Mouse (Mus musculus) retina, postnatal 1 day (tissue): ENCODE data around the gene Gm21954.
A peak's percentile ranks its signal among the peaks of the same experiment; 100 is the strongest.

Source experiments
- DNase-seq: peaks from one replicate; pipeline ENCODE4 v3.0.0-alpha.2; 2012

Gm21954 gene

GRCm38 (mm10) chr3:55472110-55472509, at the start of gene Gm21954:
TSS of gene Gm21954 (minus strand) at chr3:55472210.
- DNase-seq, result no peak

- peak; percentile 48 for DNase-seq
Observed at GRCm38 (mm10) chr3:55521776-55522175, 49.8 kb upstream of the Gm21954 start.

- peak; percentile 92 for DNase-seq
Observed at GRCm38 (mm10) chr3:55520240-55521180, 48.5 kb upstream of the Gm21954 start.

GRCm38 (mm10) chr3:55517454-55518014, 45.5 kb upstream of the Gm21954 start:
- DNase-seq, result no peak

- DNase-seq, result no peak
Observed at GRCm38 (mm10) chr3:55515966-55516365, 44.0 kb upstream of the Gm21954 start.

GRCm38 (mm10) chr3:55511658-55512057, 39.6 kb upstream of the Gm21954 start:
- DNase-seq, result no peak

- DNase-seq, result no peak
Observed at GRCm38 (mm10) chr3:55510198-55510597, 38.2 kb upstream of the Gm21954 start.

- DNase-seq, result no peak
Observed at GRCm38 (mm10) chr3:55499298-55499697, 27.3 kb upstream of the Gm21954 start.

GRCm38 (mm10) chr3:55496462-55496941, 24.5 kb upstream of the Gm21954 start:
- DNase-seq, result no peak

GRCm38 (mm10) chr3:55495866-55496265, 23.9 kb upstream of the Gm21954 start:
- DNase-seq, result no peak

- no peak for DNase-seq
Observed at GRCm38 (mm10) chr3:55495231-55495630, 23.2 kb upstream of the Gm21954 start.

GRCm38 (mm10) chr3:55494348-55494747, 22.3 kb upstream of the Gm21954 start:
- DNase-seq, result no peak

GRCm38 (mm10) chr3:55492021-55492420, 20.0 kb upstream of the Gm21954 start:
- DNase-seq, result peak; percentile 79

- DNase-seq, result no peak
Observed at GRCm38 (mm10) chr3:55489231-55489990, 17.4 kb upstream of the Gm21954 start.

- no peak for DNase-seq
Observed at GRCm38 (mm10) chr3:55483328-55483727, 11.3 kb upstream of the Gm21954 start.

- DNase-seq, result no peak
Observed at GRCm38 (mm10) chr3:55481140-55481539, 9.1 kb upstream of the Gm21954 start.

- DNase-seq, result no peak
Observed at GRCm38 (mm10) chr3:55479306-55479705, 7.3 kb upstream of the Gm21954 start.

- no peak for DNase-seq
Observed at GRCm38 (mm10) chr3:55476694-55477093, 4.7 kb upstream of the Gm21954 start.

GRCm38 (mm10) chr3:55473146-55473545, 1.1 kb upstream of the Gm21954 start:
- DNase-seq, result no peak

GRCm38 (mm10) chr3:55466348-55466747, 5.7 kb downstream of the Gm21954 start:
- DNase-seq, result no peak

GRCm38 (mm10) chr3:55465785-55466184, 6.2 kb downstream of the Gm21954 start:
- no peak for DNase-seq

GRCm38 (mm10) chr3:55464226-55464625, 7.8 kb downstream of the Gm21954 start:
- no peak for DNase-seq
